Mouse (Mus musculus): ENCODE results near the gene Tmem251. TPM values are rescaled to one million over a fixed set of nuclear protein-coding genes. Genes with fewer than 3 reads are reported as not detected.

The Tmem251 gene
- 11.7 and 11.9 TPM in 2 replicates for polyA plus RNA-seq (2015; fragmentation: Nextera tagmentation; extraction: Ambion mirVana)

- WGBS, result under 1% methylated on average over 61 of the region's 63 CpGs
- peak; percentile 98 for ATAC-seq (ENCODE audit: low FRiP score)
- Histone ChIP-seq H3K4me1 (peaks cover 28% of the 10 kb centered on the region), H3K27ac (replicated peaks) (peak within 1 kb of the TSS; percentile 97), H3K36me3 (peaks cover 11% of the 10 kb centered on the region; the same call in 1 of the 2 replicates), H3K9me3 (replicated peaks) (no peaks in the 10 kb centered on the region), H3K4me3 (replicated peaks) (peak within 1 kb of the TSS; percentile 82), H3K27me3 (replicated peaks) (no peaks in the 10 kb centered on the region), H3K4me2 (peak within 1 kb of the TSS; percentile 86), H3K9ac (replicated peaks) (peak within 1 kb of the TSS; percentile 91)
These were observed at the start of gene Tmem251, which contains the start of gene Moap1 for GRCm38 (mm10) chr12:102743589-102744574. TSS of gene Tmem251 (plus strand) at chr12:102743762. TSS of gene Moap1 (minus strand) at chr12:102743661.

GRCm38 (mm10) chr12:102695369-102696239 is 48.0 kb upstream of the Tmem251 start:
- Histone ChIP-seq H3K36me3 (no peaks in the 10 kb centered on the region), H3K9me3 (replicated peaks) (no peaks in the 10 kb centered on the region), H3K4me2 (no peak overlapping the region), H3K9ac (replicated peaks) (no peak overlapping the region), H3K27me3 (replicated peaks) (no peaks in the 10 kb centered on the region), H3K27ac (replicated peaks) (no peak overlapping the region), H3K4me1 (peaks cover 58% of the 10 kb centered on the region), H3K4me3 (replicated peaks) (no peak overlapping the region)
- ATAC-seq (ENCODE audit: low FRiP score), result no peak
- WGBS, result 56% methylated on average over 18 of the region's 18 CpGs

GRCm38 (mm10) chr12:102696635-102697354 is 46.8 kb upstream of the Tmem251 start:
- H3K9ac ChIP-seq (replicated peaks), result no peak overlapping the region
- no peak overlapping the region for H3K4me3 ChIP-seq (replicated peaks)
- peaks cover 69% of the 10 kb centered on the region for H3K4me1 ChIP-seq
- no peaks in the 10 kb centered on the region for H3K27me3 ChIP-seq (replicated peaks)
- H3K27ac ChIP-seq (replicated peaks), result no peak overlapping the region
- no peaks in the 10 kb centered on the region for H3K36me3 ChIP-seq
- ATAC-seq (ENCODE audit: low FRiP score), result no peak
- H3K9me3 ChIP-seq (replicated peaks), result no peaks in the 10 kb centered on the region
- WGBS, result 86% methylated on average over 14 of the region's 14 CpGs
- no peak overlapping the region for H3K4me2 ChIP-seq

GRCm38 (mm10) chr12:102697381-102697780 is 46.2 kb upstream of the Tmem251 start:
- Histone ChIP-seq H3K9me3 (replicated peaks) (no peaks in the 10 kb centered on the region), H3K27ac (replicated peaks) (no peak overlapping the region), H3K4me2 (no peak overlapping the region), H3K4me1 (peaks cover 75% of the 10 kb centered on the region), H3K4me3 (replicated peaks) (no peak overlapping the region), H3K27me3 (replicated peaks) (no peaks in the 10 kb centered on the region), H3K36me3 (no peaks in the 10 kb centered on the region), H3K9ac (replicated peaks) (0 out of 2 replicates have a peak overlapping the region, but pooled peaks have one; percentile 3)
- no peak for ATAC-seq (ENCODE audit: low FRiP score)
- WGBS, result 81% methylated on average over 7 of the region's 7 CpGs

- ATAC-seq (ENCODE audit: low FRiP score), result no peak
- Histone ChIP-seq H3K27ac (replicated peaks) (0 out of 2 replicates have a peak overlapping the region, but pooled peaks have one; percentile 37), H3K36me3 (no peaks in the 10 kb centered on the region), H3K4me3 (replicated peaks) (no peak overlapping the region), H3K9me3 (replicated peaks) (no peaks in the 10 kb centered on the region), H3K9ac (replicated peaks) (no peak overlapping the region), H3K27me3 (replicated peaks) (no peaks in the 10 kb centered on the region), H3K4me2 (no peak overlapping the region), H3K4me1 (peaks cover 83% of the 10 kb centered on the region)
- WGBS, result 13% methylated on average over 1 of the region's 1 CpGs
These were observed 45.4 kb upstream of the Tmem251 start for GRCm38 (mm10) chr12:102698089-102698684.

- Histone ChIP-seq H3K27me3 (replicated peaks) (no peaks in the 10 kb centered on the region), H3K4me2 (no peak overlapping the region), H3K4me3 (replicated peaks) (no peak overlapping the region), H3K4me1 (peaks cover 93% of the 10 kb centered on the region), H3K27ac (replicated peaks) (no peak overlapping the region), H3K9ac (replicated peaks) (no peak overlapping the region), H3K36me3 (no peaks in the 10 kb centered on the region), H3K9me3 (replicated peaks) (no peaks in the 10 kb centered on the region)
- 22% methylated on average over 1 of the region's 1 CpGs for WGBS
- ATAC-seq (ENCODE audit: low FRiP score), result no peak
These were observed 44.4 kb upstream of the Tmem251 start for GRCm38 (mm10) chr12:102699156-102699555.

- 51% methylated on average over 12 of the region's 12 CpGs for WGBS
- Histone ChIP-seq H3K9me3 (replicated peaks) (no peaks in the 10 kb centered on the region), H3K9ac (replicated peaks) (no peak overlapping the region), H3K36me3 (no peaks in the 10 kb centered on the region), H3K4me2 (no peak overlapping the region), H3K27ac (replicated peaks) (peak overlapping the region; percentile 56), H3K4me1 (peaks cover 90% of the 10 kb centered on the region), H3K4me3 (replicated peaks) (no peak overlapping the region), H3K27me3 (replicated peaks) (no peaks in the 10 kb centered on the region)
- ATAC-seq (ENCODE audit: low FRiP score), result no peak
These were observed 43.1 kb upstream of the Tmem251 start for GRCm38 (mm10) chr12:102700453-102700852.

GRCm38 (mm10) chr12:102701691-102702207 is 41.8 kb upstream of the Tmem251 start:
- 88% methylated on average over 5 of the region's 5 CpGs for WGBS
- H3K4me1 ChIP-seq, result peaks cover 83% of the 10 kb centered on the region
- no peak overlapping the region for H3K9ac ChIP-seq (replicated peaks)
- no peaks in the 10 kb centered on the region for H3K36me3 ChIP-seq
- H3K4me3 ChIP-seq (replicated peaks), result peak overlapping the region; percentile 79; the same call in 1 of the 2 replicates
- ATAC-seq (ENCODE audit: low FRiP score), result no peak
- no peaks in the 10 kb centered on the region for H3K9me3 ChIP-seq (replicated peaks)
- H3K27ac ChIP-seq (replicated peaks), result no peak overlapping the region
- peak overlapping the region; percentile 81 for H3K4me2 ChIP-seq
- H3K27me3 ChIP-seq (replicated peaks), result no peaks in the 10 kb centered on the region

GRCm38 (mm10) chr12:102702356-102703110 is 41.0 kb upstream of the Tmem251 start:
- no peaks in the 10 kb centered on the region for H3K27me3 ChIP-seq (replicated peaks)
- peak overlapping the region; percentile 94 for H3K27ac ChIP-seq (replicated peaks)
- 2% methylated on average over 15 of the region's 15 CpGs for WGBS
- ATAC-seq (ENCODE audit: low FRiP score), result no peak
- no peaks in the 10 kb centered on the region for H3K9me3 ChIP-seq (replicated peaks)
- H3K4me3 ChIP-seq (replicated peaks), result peak overlapping the region; percentile 79
- no peaks in the 10 kb centered on the region for H3K36me3 ChIP-seq
- peak overlapping the region; percentile 81 for H3K4me2 ChIP-seq
- H3K4me1 ChIP-seq, result peaks cover 75% of the 10 kb centered on the region
- H3K9ac ChIP-seq (replicated peaks), result 0 out of 2 replicates have a peak overlapping the region, but pooled peaks have one; percentile 9

- peak overlapping the region; percentile 94 for H3K27ac ChIP-seq (replicated peaks)
- no peak for ATAC-seq (ENCODE audit: low FRiP score)
- 3% methylated on average over 4 of the region's 4 CpGs for WGBS
- peaks cover 70% of the 10 kb centered on the region for H3K4me1 ChIP-seq
- no peaks in the 10 kb centered on the region for H3K27me3 ChIP-seq (replicated peaks)
- 0 out of 2 replicates have a peak overlapping the region, but pooled peaks have one; percentile 9 for H3K9ac ChIP-seq (replicated peaks)
- H3K36me3 ChIP-seq, result no peaks in the 10 kb centered on the region
- no peaks in the 10 kb centered on the region for H3K9me3 ChIP-seq (replicated peaks)
- peak overlapping the region; percentile 81 for H3K4me2 ChIP-seq
- peak overlapping the region; percentile 79 for H3K4me3 ChIP-seq (replicated peaks)
These were observed 40.5 kb upstream of the Tmem251 start for GRCm38 (mm10) chr12:102703111-102703412.

Measured in neural tube, embryonic 15.5 days (tissue).